Comparison of ENCODE assay signal across 8 mouse cellular contexts in genomic region chr3:88138336-88139242, GRCm38 (mm10). TPM values are rescaled to one million over a fixed set of nuclear protein-coding genes. Genes with fewer than 3 reads are reported as not detected.
A peak's percentile ranks its signal among the peaks of the same experiment; 100 is the strongest.
DNase-seq lines count a peak whose midpoint lies in the region; ATAC-seq lines count a peak whose summit lies in the region.

No protein-coding gene starts in this region.

- ATAC-seq in hindbrain, embryonic 12.5 days (ENCODE audit: low FRiP score), result peak; percentile 65

- peak overlapping the region; percentile 59 for H3K9ac ChIP-seq in hindbrain, embryonic 12.5 days

- H3K4me2 ChIP-seq in hindbrain, embryonic 12.5 days (replicated peaks), result peak overlapping the region; percentile 93

- H3K36me3 ChIP-seq in hindbrain, embryonic 12.5 days, result no peaks in the 10 kb centered on the region

- WGBS in hindbrain, embryonic 12.5 days, result under 1% methylated on average over 32 of the region's 32 CpGs

- peak overlapping the region; percentile 50 for H3K4me3 ChIP-seq in hindbrain, embryonic 12.5 days

- peaks cover 28% of the 10 kb centered on the region for H3K4me1 ChIP-seq in hindbrain, embryonic 12.5 days

- H3K9me3 ChIP-seq in hindbrain, embryonic 12.5 days (replicated peaks), result no peaks in the 10 kb centered on the region

- DNase-seq in MN1 (ENCODE audit: low spot score), result peak; percentile 94
- peak; percentile 96 for DNase-seq in cerebellum, adult 9-11 months
- DNase-seq in frontal cortex, postnatal 10 days (ENCODE audit: low spot score in 2 of 2), result peak; percentile 95
- peak; percentile 93 to 98 for DNase-seq in layer of hippocampus, postnatal 14 days (ENCODE audit: low spot score in 2 of 2)
- peak; percentile 94 for DNase-seq in lung, postnatal 14 days
- DNase-seq in retina, adult 2 months (ENCODE audit: low read depth, low spot score), result peak; percentile 91
- DNase-seq in thymus, postnatal 36 days, result peak; percentile 91 to 94

- H3K27me3 ChIP-seq in hindbrain, embryonic 12.5 days, result peaks cover 23% of the 10 kb centered on the region

- H3K27ac ChIP-seq in hindbrain, embryonic 12.5 days, result peak overlapping the region; percentile 72

RNA-seq across cellular contexts. Expression of gene Mef2d, which starts 3.6 kb away (rescaled TPM):
- polyA plus RNA-seq in hindbrain, embryonic 12.5 days (2016; fragmentation: Nextera tagmentation; extraction: Ambion mirVana), result 17.7 and 20.7 TPM in 2 replicates
- 100 to 1,000 TPM; 146 to 156 TPM for total RNA-seq in layer of hippocampus, postnatal 14 days (2021)

RNA-seq across cellular contexts. Expression of gene Iqgap3, which starts 56.8 kb away (rescaled TPM):
- polyA plus RNA-seq in hindbrain, embryonic 12.5 days (2016; fragmentation: Nextera tagmentation; extraction: Ambion mirVana), result 14.7 and 14.9 TPM in 2 replicates
- 1 to 10 TPM in 1 of 2 experiments, under 1 TPM in 1; 0.91 to 1.2 TPM for total RNA-seq in layer of hippocampus, postnatal 14 days (2021)

Comparison
In these comparisons a context has a peak if more than half of its experiments do, and no peak if none do; other contexts are left out.
1. Peak in every context shown above with its lines: DNase-seq, ATAC-seq, H3K4me3 ChIP-seq and H3K27ac ChIP-seq.